Mouse (Mus musculus) lung, adult 2 months (tissue): ENCODE data around the gene Slmap. TPM values are rescaled to one million over a fixed set of nuclear protein-coding genes. Genes with fewer than 3 reads are reported as not detected.
"Not testable (repeated sequence)": the region's sequence is repeated elsewhere in the genome, so short reads cannot be mapped to it uniquely, and the experiment has no call there.

Experiments
- DNase-seq: peaks from one replicate; pipeline ENCODE4 v3.0.0; 2022
- H3K4me1 ChIP-seq: fragments of 200-500 bp; 2 replicates; pipeline ENCODE4 v1.6.1; 2011; ENCODE audit warnings: low read length; ENCODE audit not compliant: control insufficient read depth, insufficient read depth
- H3K4me3 ChIP-seq: fragments of 200-500 bp; replicated peaks from 2 replicates; pipeline ENCODE3; 2011; ENCODE audit warnings: low read depth, mild to moderate bottlenecking, control low read depth, low read length; ENCODE audit errors: extremely low read depth
- CTCF ChIP-seq: fragments of 200-500 bp; IDR thresholded peaks from 2 replicates; pipeline ENCODE4 v1.5.1; 2011; ENCODE audit warnings: mild to moderate bottlenecking, low read length, control low read depth; ENCODE audit not compliant: insufficient read depth
- POLR2A ChIP-seq: fragments of 200-500 bp; IDR thresholded peaks from 2 replicates; pipeline ENCODE4 v1.6.1; 2011; ENCODE audit warnings: low read depth, mild to moderate bottlenecking, control low read depth, low read length, borderline replicate concordance; ENCODE audit errors: extremely low read depth
- WGBS: fragments of 180-500 bp; shearing (Covaris S2); methylation state at CpG from one replicate; pipeline ENCODE4 v1.1.7; 2018; 5-methylcytosine and 5-hydroxymethylcytosine counted together
- polyA plus RNA-seq: library from polyadenylated mRNA; depleted of rRNA; stranded (reverse); fragments of >200 nt; gene quantifications from 2 replicates; pipeline ENCODE4 v1.2.3, GENCODE M21; 2012

The Slmap gene
- polyA plus RNA-seq, 1 experiment: 22.8 TPM

GRCm38 (mm10) chr14:26517843-26518242 is 16.9 kb downstream of the Slmap start:
- no peak for DNase-seq
- peaks cover 9% of the 10 kb centered on the region for H3K4me1 ChIP-seq
- 79% methylated on average over 4 of the region's 4 CpGs for WGBS
- no peak overlapping the region for H3K4me3 ChIP-seq
- no peak for TF ChIP-seq CTCF
- TF ChIP-seq POLR2A: no peak

GRCm38 (mm10) chr14:26516232-26516631 is 18.5 kb downstream of the Slmap start:
- 69% methylated on average over 2 of the region's 2 CpGs for WGBS
- DNase-seq, H3K4me1 ChIP-seq, H3K4me3 ChIP-seq: not testable (repeated sequence)

DNA sequence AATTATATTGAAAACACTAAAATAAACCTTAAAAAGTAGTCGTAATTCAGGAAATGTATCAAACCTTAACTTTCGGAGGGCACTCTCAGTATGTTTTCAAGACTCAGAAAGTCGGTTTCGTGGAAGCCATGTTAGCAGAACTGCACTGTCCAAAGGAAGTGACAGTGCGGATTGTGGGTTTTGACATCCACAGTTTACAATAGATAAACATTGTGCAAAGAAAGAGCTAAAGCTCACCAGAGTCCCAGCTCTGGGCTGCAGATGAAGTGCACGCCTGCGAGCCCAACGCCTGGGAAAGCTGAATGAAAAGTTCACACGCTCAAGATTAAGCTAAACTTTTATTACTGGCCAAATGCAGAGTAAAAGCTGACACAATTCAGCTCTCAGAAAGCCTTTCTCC is 18.9 kb downstream of the Slmap start:
- 35% methylated on average over 9 of the region's 9 CpGs for WGBS
- DNase-seq: no peak
- peaks cover 8% of the 10 kb centered on the region for H3K4me1 ChIP-seq
- H3K4me3 ChIP-seq: no peak overlapping the region
- no peak for TF ChIP-seq POLR2A
- TF ChIP-seq CTCF: no peak

GRCm38 (mm10) chr14:26510545-26510944 is 24.2 kb downstream of the Slmap start:
- 49% methylated on average over 2 of the region's 2 CpGs for WGBS
- Histone ChIP-seq H3K4me3 (no peak overlapping the region), H3K4me1 (peaks cover 4% of the 10 kb centered on the region; the same call in 1 of the 2 replicates)
- TF ChIP-seq POLR2A (no peak), CTCF (no peak)
- no peak for DNase-seq

GRCm38 (mm10) chr14:26508150-26508549 is 26.6 kb downstream of the Slmap start:
- peaks cover 4% of the 10 kb centered on the region; the same call in 1 of the 2 replicates for H3K4me1 ChIP-seq
- 90% methylated on average over 6 of the region's 6 CpGs for WGBS
- no peak for TF ChIP-seq CTCF
- TF ChIP-seq POLR2A: no peak
- DNase-seq: no peak
- no peak overlapping the region for H3K4me3 ChIP-seq

- TF ChIP-seq POLR2A (no peak), CTCF (no peak)
- Histone ChIP-seq H3K4me3 (no peak overlapping the region), H3K4me1 (peaks cover 4% of the 10 kb centered on the region; the same call in 1 of the 2 replicates)
- DNase-seq: no peak
- 36% methylated on average over 4 of the region's 4 CpGs for WGBS
These were observed 27.4 kb downstream of the Slmap start for GRCm38 (mm10) chr14:26507361-26507760.

GRCm38 (mm10) chr14:26504541-26504940 is 30.2 kb downstream of the Slmap start:
- no peak for DNase-seq
- no peak for TF ChIP-seq CTCF
- TF ChIP-seq POLR2A: no peak
- Histone ChIP-seq H3K4me1 (peaks cover 4% of the 10 kb centered on the region; the same call in 1 of the 2 replicates), H3K4me3 (no peak overlapping the region)
- 67% methylated on average over 4 of the region's 4 CpGs for WGBS

GRCm38 (mm10) chr14:26500136-26500933 is 34.4 kb downstream of the Slmap start:
- Histone ChIP-seq H3K4me3 (no peak overlapping the region), H3K4me1 (no peaks in the 10 kb centered on the region; the same call in 1 of the 2 replicates)
- TF ChIP-seq POLR2A (no peak), CTCF (0 out of 2 replicates have a peak, but pooled peaks have one; percentile 17)
- no peak for DNase-seq
- 76% methylated on average over 2 of the region's 2 CpGs for whole genome bisulfite sequencing

- no peak for TF ChIP-seq CTCF
- TF ChIP-seq POLR2A: no peak
- no peak for DNase-seq
- WGBS: 56% methylated on average over 1 of the region's 1 CpGs
- no peaks in the 10 kb centered on the region; the same call in 1 of the 2 replicates for H3K4me1 ChIP-seq
- no peak overlapping the region for H3K4me3 ChIP-seq
These were observed 39.7 kb downstream of the Slmap start for GRCm38 (mm10) chr14:26495021-26495420.

DNA sequence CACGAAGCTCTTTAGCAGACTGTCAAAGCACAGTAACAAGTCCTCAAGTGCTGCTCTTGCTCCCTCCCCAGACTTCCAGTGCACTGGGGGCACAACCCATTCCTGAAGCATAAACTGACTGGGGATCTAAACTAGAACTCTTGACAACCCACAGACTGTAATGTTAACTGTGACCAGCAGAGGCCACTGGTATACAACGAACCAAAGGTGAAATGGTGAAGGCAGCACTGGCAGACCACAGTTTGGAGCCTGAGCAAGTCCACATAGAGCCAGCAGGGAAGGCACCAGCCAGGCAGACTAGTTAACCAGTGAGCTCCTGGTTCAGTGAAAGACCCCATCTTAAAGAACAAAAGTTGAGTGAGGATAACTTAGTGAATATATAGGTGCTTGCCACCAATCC is 43.6 kb downstream of the Slmap start:
- DNase-seq: peak; percentile 73
- WGBS: 11% methylated on average over 2 of the region's 2 CpGs
- peaks cover 12% of the 10 kb centered on the region for H3K4me1 ChIP-seq
- H3K4me3 ChIP-seq: no peak overlapping the region
- TF ChIP-seq POLR2A (no peak), CTCF (peak; percentile 76)
